Mouse (Mus musculus) C2C12 (cell line): Measurements from ENCODE around the gene March6.

Experiments used
- CTCF ChIP-seq: IDR thresholded peaks from one replicate; pipeline ENCODE4 v1.5.1; 2011; ENCODE audit not compliant: control insufficient read depth, insufficient read depth, insufficient read length
- MAX ChIP-seq: IDR thresholded peaks from one replicate; pipeline ENCODE4 v1.6.1; 2011; ENCODE audit warnings: mild to moderate bottlenecking, control low read depth
- MYOD1 ChIP-seq: IDR thresholded peaks from one replicate; pipeline ENCODE4 v1.6.1; 2011; ENCODE audit warnings: low read depth; ENCODE audit not compliant: control insufficient read depth, insufficient read length
- MYOG ChIP-seq: IDR thresholded peaks from one replicate; pipeline ENCODE4 v1.6.1; 2011; ENCODE audit not compliant: control insufficient read depth, insufficient read length; ENCODE audit errors: extremely low read depth

DNA sequence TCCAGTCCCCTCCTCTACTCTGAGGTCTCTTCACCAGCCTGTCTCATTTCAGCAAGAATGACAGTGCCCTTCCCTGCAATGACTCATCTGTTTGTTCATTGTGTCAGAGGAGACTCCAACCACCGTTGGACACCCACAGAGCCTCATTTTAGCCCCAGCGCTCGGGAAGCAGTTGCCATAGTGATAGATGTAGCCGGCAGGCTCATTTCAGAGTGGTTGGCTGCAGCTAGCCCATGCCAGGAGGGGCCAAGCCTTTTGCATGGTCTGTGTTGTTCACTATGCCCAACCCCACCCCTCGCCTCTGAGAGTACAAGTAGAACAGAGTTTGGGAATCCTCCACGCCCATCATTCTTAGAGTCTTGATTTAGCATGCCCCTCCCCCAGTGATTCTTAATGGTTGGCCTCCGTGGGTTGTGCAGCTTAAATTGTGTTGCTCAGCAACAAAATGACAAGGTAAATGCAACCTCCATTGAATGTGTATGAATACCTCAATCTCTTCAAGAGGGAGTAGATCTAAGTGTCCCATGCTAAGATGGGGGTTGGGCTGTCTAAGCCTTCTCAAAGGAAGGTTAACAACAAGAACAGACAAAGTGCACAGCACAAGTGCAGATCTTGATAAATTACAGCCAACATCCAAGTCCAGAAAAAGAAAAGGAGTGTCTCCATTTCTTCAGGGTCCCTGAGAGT, 5.3 kb upstream of the March6 start:
- TF ChIP-seq CTCF, result no peak
- TF ChIP-seq MYOG, result no peak
- no peak for TF ChIP-seq MYOD1
- peak; percentile 52 for TF ChIP-seq MAX
